Mouse (Mus musculus) limb, embryonic 11.5 days (tissue): ENCODE measurements around the gene Abhd12. TPM values are rescaled to one million over a fixed set of nuclear protein-coding genes. Genes with fewer than 3 reads are reported as not detected.

Experiments
- ATAC-seq: fragments of 200-750 bp; cut with Nextera tagmentation; 2 replicates; pipeline ENCODE4 v1.8.0; 2017; ENCODE audit warnings: low read depth; ENCODE audit not compliant: insufficient number of reproducible peaks, low FRiP score, low TSS enrichment
- DNase-seq: peaks from one replicate; pipeline ENCODE4 v3.0.0-alpha.2; 2015; ENCODE audit warnings: low spot score
- H3K27ac ChIP-seq: fragments of 300-500 bp; sonication (generic); replicated peaks from 2 replicates; pipeline ENCODE4 v1.5.1; 2014; ENCODE audit warnings: low read depth, mild to moderate bottlenecking, low read length
- H3K27me3 ChIP-seq: fragments of 300-500 bp; sonication (generic); 2 replicates; pipeline ENCODE4 v1.6.1; 2014; ENCODE audit warnings: mild to moderate bottlenecking, low read length, mixed read lengths; ENCODE audit not compliant: control insufficient read depth, insufficient read depth
- H3K36me3 ChIP-seq: fragments of 300-500 bp; sonication (generic); 2 replicates; pipeline ENCODE4 v1.6.1; 2014; ENCODE audit warnings: mild to moderate bottlenecking, low read length, moderate library complexity, mixed read lengths; ENCODE audit not compliant: control insufficient read depth, insufficient read depth
- H3K4me1 ChIP-seq: fragments of 300-500 bp; sonication (generic); 2 replicates; pipeline ENCODE4 v1.6.1; 2014; ENCODE audit warnings: low read length, mixed read lengths; ENCODE audit not compliant: control insufficient read depth, insufficient read depth
- H3K4me2 ChIP-seq: fragments of 300-500 bp; sonication (generic); 2 replicates; pipeline ENCODE4 v1.6.1; 2014; ENCODE audit warnings: low read depth, mild to moderate bottlenecking, moderate library complexity; ENCODE audit not compliant: severe bottlenecking
- H3K4me3 ChIP-seq: fragments of 300-500 bp; sonication (generic); 2 replicates; pipeline ENCODE4 v1.5.1; 2014; ENCODE audit warnings: low read depth, low read length
- H3K9ac ChIP-seq: fragments of 300-500 bp; sonication (generic); 2 replicates; pipeline ENCODE4 v1.6.1; 2014; ENCODE audit warnings: mild to moderate bottlenecking, low read length
- H3K9me3 ChIP-seq: fragments of 300-500 bp; sonication (generic); 2 replicates; pipeline ENCODE4 v1.6.1; 2016; ENCODE audit warnings: low read length; ENCODE audit not compliant: control insufficient read depth
- WGBS: fragments of 180-500 bp; shearing (Covaris S2); extraction: QIAGEN DNeasy Blood & Tissue Kit; methylation state at CpG from one replicate; pipeline ENCODE4 v1.1.7; 2014; 5-methylcytosine and 5-hydroxymethylcytosine counted together
- polyA plus RNA-seq: library from polyadenylated mRNA; unstranded; fragments of >200 nt; fragmentation: Nextera tagmentation; extraction: Ambion mirVana; gene quantifications from 2 replicates; pipeline ENCODE4 v1.2.1, GENCODE M21; 2014

Gene Abhd12
- polyA plus RNA-seq, 1 experiment from 2014 or later: 50.1 TPM

DNA sequence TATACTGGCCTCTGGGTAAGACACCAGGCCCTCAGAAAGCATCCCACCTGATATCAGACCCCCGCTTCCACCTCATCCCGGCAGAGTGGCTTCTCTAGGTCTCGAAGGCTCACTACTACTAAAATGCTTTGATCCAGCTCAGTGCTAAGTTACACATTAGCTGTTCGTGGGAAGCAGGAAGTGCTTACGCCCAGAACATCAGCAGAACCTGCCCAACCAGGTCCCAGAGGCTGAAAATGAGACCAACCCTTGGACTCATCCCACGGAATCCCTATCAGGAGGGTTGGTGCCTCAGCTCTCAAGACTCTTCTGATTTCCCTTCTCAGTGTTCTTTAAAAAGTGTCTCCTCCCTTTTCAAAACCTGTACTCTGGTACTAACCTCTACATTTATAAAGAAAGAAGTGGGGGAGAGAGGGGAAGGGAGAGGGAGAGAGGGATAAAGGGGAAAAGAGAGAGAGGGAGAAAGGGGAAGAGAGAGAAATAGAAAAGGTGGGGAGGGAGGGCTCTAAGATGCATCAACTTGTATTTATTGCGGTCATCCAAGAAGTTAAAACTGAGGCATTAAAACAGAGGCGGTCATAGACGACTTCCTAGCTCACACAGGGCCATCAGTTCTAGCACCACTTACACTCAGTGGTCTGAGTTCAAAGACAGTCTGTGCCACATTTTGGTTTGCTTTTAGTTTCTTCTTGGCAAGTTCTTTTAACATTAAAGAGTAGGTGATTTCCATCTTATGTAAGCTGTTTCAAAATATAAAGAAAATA lies 45.6 kb downstream of the Abhd12 start:
- H3K9ac ChIP-seq: no peak overlapping the region
- 85% methylated on average over 9 of the region's 9 CpGs for WGBS
- H3K4me1 ChIP-seq: no peaks in the 10 kb centered on the region
- DNase-seq: no peak
- no peaks in the 10 kb centered on the region for H3K36me3 ChIP-seq
- no peaks in the 10 kb centered on the region for H3K9me3 ChIP-seq
- H3K4me2 ChIP-seq: no peak overlapping the region
- no peak for ATAC-seq
- no peak overlapping the region for H3K27ac ChIP-seq
- H3K27me3 ChIP-seq: no peaks in the 10 kb centered on the region
- no peak overlapping the region for H3K4me3 ChIP-seq

DNA sequence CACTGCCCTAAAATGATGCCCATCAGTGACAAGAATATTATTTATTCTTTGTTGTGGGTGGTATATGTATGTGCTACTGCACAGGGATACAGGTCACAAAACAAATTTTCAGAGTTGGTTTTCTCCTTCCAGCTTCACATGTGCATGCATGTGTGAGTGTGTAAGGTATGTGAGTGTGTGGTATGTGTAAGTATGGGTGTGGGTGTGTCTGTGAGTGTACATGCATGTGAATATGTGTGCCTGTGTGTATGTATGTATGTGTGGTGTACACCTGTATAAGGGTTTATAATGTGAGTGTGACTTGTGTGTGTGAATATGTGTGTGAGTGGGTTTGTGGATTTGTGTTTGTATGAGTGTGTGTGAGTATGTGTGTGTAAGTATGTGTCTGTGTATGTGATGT lies 49.4 kb downstream of the Abhd12 start:
- DNase-seq (no peak), ATAC-seq (peak; percentile 38; the same call in 1 of the 2 replicates)
- H3K9me3 ChIP-seq: no peaks in the 10 kb centered on the region
- no peak overlapping the region for H3K9ac ChIP-seq
- no peaks in the 10 kb centered on the region for H3K4me1 ChIP-seq
- no peaks in the 10 kb centered on the region for H3K36me3 ChIP-seq
- no peak overlapping the region for H3K4me3 ChIP-seq
- no peaks in the 10 kb centered on the region for H3K27me3 ChIP-seq
- no peak overlapping the region for H3K27ac ChIP-seq
- no peak overlapping the region for H3K4me2 ChIP-seq

DNA sequence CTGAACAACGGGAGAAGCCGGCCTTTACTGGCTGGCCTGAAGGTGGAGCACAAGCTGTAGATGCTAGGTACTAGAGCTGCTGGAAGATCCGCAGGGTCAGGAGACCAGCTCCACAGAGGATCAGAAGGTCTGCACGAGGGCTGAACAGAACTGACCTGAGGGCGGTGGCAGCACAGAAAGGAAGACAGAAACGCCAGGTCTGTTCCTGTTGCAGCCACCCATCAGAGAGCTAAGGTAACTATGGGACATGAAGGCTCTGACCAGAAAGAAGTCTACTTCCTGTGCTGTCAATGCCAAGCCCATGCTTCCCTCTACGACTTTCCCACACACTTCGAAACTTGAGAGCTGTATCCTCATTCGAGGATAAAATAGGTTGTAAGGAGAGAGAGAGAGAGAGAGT lies 53.3 kb downstream of the Abhd12 start:
- no peak overlapping the region for H3K4me2 ChIP-seq
- no peak overlapping the region for H3K9ac ChIP-seq
- H3K36me3 ChIP-seq: no peaks in the 10 kb centered on the region
- H3K9me3 ChIP-seq: no peaks in the 10 kb centered on the region
- no peak overlapping the region for H3K27ac ChIP-seq
- no peak for ATAC-seq
- no peak overlapping the region for H3K4me3 ChIP-seq
- no peaks in the 10 kb centered on the region for H3K4me1 ChIP-seq
- WGBS: 78% methylated on average over 9 of the region's 9 CpGs
- H3K27me3 ChIP-seq: no peaks in the 10 kb centered on the region
- DNase-seq: no peak

DNA sequence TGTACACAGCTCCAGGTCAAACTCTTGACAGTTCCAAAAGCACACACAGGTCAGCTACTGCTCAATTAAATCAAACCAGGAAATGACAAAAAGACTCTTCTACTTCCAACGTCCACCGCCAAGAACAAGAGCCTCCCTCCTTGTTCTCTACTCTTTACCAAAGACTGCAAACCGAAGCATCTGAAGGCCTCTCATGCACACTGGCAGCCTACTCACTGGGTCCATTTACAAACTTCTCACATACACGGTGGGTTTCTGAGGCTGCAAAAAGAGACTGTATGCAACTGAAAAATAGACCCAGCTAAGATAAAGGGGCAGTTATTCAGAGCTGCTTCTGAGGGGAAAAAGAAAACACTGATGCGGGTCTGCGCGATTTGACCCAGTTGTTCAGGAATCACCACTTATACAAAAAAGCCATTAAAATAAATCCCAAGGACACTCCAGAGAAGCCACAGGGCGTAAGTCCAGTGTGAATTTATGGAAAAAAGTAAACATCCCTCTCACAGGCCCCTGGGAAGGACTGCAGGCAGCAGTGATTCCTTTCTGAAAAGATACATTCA lies 57.0 kb downstream of the Abhd12 start:
- H3K27ac ChIP-seq: no peak overlapping the region
- 0 out of 2 replicates have a peak, but pooled peaks cover 3% of the 10 kb centered on the region for H3K36me3 ChIP-seq
- H3K27me3 ChIP-seq: no peaks in the 10 kb centered on the region
- WGBS: 94% methylated on average over 8 of the region's 8 CpGs
- H3K4me3 ChIP-seq: no peak overlapping the region
- no peaks in the 10 kb centered on the region for H3K4me1 ChIP-seq
- ATAC-seq (no peak), DNase-seq (no peak)
- H3K4me2 ChIP-seq: no peak overlapping the region
- H3K9me3 ChIP-seq: no peaks in the 10 kb centered on the region
- H3K9ac ChIP-seq: no peak overlapping the region

DNA sequence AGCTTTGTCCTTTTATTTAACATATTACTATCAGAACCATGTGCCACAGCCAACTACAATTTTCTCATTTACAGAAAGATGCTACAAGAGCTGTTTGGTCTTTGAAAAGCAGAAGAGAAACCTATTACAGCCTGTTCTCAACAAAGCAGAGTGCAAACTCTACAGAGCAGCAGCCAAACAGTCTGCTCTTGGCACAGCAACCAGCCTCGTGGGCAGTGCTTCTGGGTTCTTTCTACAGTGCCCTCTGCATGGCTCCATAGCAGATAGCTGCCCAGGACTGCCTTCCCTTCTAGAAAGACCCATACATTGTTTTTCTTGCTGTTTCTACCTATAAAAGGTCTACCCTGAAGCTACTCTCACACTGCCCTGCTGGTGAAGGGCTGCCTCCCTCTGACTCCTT lies 59.7 kb downstream of the Abhd12 start:
- 84% methylated on average over 1 of the region's 1 CpGs for WGBS
- Histone ChIP-seq H3K36me3 (0 out of 2 replicates have a peak, but pooled peaks cover 3% of the 10 kb centered on the region), H3K4me2 (no peak overlapping the region), H3K27me3 (no peaks in the 10 kb centered on the region), H3K9ac (no peak overlapping the region), H3K9me3 (no peaks in the 10 kb centered on the region), H3K27ac (no peak overlapping the region), H3K4me1 (no peaks in the 10 kb centered on the region), H3K4me3 (no peak overlapping the region)
- DNase-seq: no peak
- no peak for ATAC-seq

DNA sequence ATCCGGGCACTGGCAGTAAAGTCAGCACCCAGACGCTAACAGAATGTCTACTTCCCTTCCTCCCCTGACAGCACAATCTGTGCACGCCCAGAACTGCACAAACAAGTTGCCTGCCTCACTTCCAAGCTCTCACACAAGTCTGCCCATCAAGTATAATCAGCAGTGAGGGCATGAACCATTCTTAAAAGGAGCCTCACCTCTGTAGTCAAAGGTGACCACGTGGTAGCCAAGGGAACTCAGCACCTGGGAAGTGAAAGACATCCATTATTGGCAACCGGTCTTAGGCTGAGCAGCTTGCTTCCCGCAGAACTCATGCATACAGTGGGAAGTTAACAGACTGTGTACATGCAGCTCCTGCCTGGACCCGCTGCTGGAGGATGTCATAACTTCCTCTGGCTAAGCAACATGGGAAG lies 62.5 kb downstream of the Abhd12 start:
- no peak for ATAC-seq

DNA sequence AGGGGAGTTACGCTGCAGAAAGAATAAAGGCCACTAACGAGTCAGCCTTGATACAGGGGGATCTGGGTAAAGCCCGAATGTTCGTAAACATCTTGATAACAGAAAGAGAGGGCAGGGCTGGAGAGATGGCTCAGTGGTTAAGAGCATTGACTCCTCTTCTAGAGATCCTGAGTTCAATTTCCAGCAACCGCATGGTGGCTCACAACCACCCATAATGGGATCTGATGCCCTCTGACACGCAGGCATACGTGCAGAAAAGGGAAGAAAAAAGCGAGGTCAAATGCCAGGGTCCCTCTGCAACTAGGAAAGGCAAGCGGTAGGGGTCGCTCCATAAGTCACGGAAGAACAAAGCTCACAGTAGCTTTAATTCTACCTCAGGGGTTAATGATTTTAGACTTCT lies 63.4 kb downstream of the Abhd12 start:
- H3K4me3 ChIP-seq: no peak overlapping the region
- H3K27ac ChIP-seq: no peak overlapping the region
- 0 out of 2 replicates have a peak, but pooled peaks cover 3% of the 10 kb centered on the region for H3K36me3 ChIP-seq
- H3K4me1 ChIP-seq: no peaks in the 10 kb centered on the region
- DNase-seq (no peak), ATAC-seq (no peak)
- no peak overlapping the region for H3K9ac ChIP-seq
- 60% methylated on average over 11 of the region's 11 CpGs for WGBS
- no peaks in the 10 kb centered on the region for H3K9me3 ChIP-seq
- no peak overlapping the region for H3K4me2 ChIP-seq
- H3K27me3 ChIP-seq: no peaks in the 10 kb centered on the region

More for the DNA sequence above, 62.5 kb downstream of the Abhd12 start:
- no peak for DNase-seq
- Histone ChIP-seq H3K9me3 (no peaks in the 10 kb centered on the region), H3K36me3 (0 out of 2 replicates have a peak, but pooled peaks cover 3% of the 10 kb centered on the region), H3K27me3 (no peaks in the 10 kb centered on the region), H3K4me2 (no peak overlapping the region), H3K4me3 (no peak overlapping the region), H3K4me1 (no peaks in the 10 kb centered on the region), H3K27ac (no peak overlapping the region), H3K9ac (no peak overlapping the region)
- 76% methylated on average over 7 of the region's 7 CpGs for WGBS

DNA sequence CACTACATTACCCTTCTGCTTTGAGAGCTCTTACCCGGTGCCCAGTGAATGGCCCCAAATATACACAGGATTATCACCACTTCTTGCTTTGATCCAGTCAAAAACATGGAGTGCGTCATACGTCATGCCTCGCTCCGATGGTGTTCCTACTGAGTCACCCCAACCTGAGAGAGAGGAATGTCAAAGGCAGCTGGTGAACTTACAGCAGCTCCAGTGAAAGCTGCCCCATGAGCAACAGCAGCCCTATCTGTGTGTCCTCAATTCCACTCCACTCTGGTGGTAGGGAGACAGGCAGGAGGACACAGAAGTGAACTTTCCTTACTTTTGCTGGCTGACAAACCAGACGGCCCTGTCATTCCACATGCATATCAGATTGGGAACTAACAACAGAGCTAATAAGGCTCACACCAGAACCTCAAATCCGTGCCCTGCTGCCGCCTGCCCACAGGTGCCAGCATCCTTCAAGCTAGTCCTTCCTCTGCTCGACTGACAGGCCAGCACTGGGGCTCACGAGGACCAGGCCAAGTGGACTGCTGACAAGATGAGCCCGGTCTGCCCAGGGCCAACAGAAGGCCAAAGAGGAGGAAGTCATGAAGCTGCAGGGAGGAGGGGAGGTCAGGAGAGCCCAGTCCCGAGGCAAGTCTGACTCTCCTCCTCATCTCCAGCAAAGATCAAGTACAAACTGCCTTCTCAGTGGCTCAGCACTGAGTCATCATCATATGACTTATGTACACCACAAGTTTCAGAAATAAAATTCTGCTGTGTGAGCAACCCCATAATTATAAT lies 64.7 kb downstream of the Abhd12 start:
- DNase-seq (no peak), ATAC-seq (no peak)
- H3K4me1 ChIP-seq: no peaks in the 10 kb centered on the region
- WGBS: 82% methylated on average over 12 of the region's 12 CpGs
- no peaks in the 10 kb centered on the region for H3K27me3 ChIP-seq
- peaks cover 3% of the 10 kb centered on the region; the same call in 1 of the 2 replicates for H3K36me3 ChIP-seq
- no peaks in the 10 kb centered on the region for H3K9me3 ChIP-seq
- H3K9ac ChIP-seq: no peak overlapping the region
- no peak overlapping the region for H3K4me2 ChIP-seq
- no peak overlapping the region for H3K27ac ChIP-seq
- no peak overlapping the region for H3K4me3 ChIP-seq
